Mouse (Mus musculus): Measurements from ENCODE around the gene Serpinc1.

Gene Serpinc1

DNA sequence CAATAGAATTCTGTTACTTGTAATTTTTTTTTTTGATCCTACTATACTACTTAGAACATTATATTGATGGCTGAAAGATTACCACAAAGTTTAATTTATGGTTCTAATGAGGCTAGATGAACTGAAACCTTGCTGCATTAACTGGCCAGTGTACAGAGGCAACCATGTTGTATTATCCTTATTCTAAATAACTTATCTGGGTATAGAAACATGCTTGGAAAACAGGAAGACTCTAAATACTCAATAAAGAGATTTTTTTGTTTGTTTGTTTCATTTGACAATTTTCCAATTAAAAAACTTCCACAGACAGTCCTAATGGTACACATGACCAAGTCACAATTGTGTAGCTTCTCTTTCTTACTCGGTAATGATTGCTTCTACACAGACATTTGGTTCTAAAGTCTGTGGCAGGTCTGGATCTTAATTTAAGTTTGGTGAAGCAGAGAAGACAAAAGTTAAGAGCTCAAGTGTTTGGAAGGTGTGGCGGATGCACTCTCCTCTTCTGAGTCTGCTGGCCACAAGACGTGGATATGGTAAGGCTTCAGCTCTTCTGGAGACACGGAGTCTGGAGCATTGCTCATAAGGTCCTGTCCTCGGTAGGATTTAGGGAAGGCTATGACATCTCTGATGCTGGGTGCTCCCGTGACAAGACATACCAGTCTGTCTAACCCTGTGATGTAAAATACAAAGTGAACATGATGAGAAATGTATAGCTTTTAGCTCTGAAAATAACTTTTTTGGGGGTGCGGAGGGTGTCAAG, 63.1 kb downstream of the Serpinc1 start:
- DNase-seq (ENCODE audit: low read depth, low spot score): no peak

DNA sequence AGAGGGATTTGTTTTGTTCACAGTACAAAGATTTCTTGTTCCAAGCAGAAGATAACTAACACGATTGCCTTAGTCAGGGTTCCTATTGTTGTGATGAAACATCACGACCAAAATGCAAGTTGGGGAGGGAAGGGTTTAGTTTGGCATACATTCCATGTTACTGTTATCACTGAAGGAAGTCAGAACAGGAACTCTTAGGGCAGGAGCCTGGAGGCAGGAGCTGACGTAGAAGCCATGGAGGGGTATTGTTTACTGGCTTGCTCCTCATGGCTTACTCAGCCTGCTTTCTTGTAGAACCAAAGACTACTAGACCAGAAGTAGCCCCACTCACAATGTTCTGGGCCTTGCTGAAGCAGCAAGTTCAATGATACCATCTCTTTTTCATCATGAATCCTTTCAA, 68.6 kb downstream of the Serpinc1 start:
- DNase-seq (ENCODE audit: low read depth, low spot score): no peak
